ENCODE assay signal across 9 mouse cellular contexts in the genomic region with DNA sequence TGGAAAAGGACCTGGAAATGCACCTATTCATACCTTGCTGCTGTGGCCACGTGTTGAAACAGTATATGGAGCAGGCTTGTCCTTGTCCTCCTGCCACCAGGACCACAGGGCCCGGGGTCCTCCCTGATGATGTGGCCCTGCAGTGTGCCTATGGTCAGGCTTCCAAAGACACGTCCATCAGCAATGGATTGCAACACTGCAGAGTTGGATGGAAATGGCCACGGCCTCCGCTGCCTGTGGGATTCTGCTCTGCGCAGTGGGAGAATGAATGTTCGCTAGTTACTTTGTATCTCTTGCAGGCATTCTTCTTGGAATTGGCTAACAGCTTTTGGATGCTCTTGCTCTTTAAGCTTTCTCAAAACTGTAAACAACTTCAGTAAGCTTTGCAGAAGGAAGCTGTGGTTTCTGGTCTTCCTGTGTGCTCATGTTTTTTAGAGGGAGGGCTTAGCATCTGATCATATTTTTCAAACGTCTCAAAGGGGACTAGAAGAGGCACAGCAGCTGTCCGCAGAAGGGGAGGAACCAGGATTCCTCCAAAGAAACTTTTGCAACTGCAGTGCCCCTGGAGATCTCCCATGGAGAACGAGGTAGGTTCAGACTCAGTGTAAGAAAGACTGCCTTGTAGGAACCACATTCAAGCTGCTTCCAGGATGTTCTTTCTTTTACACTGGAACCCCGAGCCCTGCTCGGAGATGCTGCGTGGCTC. TPM values are rescaled to one million over a fixed set of nuclear protein-coding genes. Genes with fewer than 3 reads are reported as not detected.
A peak's percentile ranks its signal among the peaks of the same experiment; 100 is the strongest.
DNase-seq lines count a peak whose midpoint lies in the region; ATAC-seq and TF ChIP-seq lines count a peak whose summit lies in the region.
"Had no signal": no experiment of that assay in that cellular context is flagged by ENCODE, and none has a peak within 500 bp of the region (broad histone marks: within the 10 kb centered on the region; RNA-seq: fewer than 3 reads in every experiment).

No protein-coding gene starts in this region.

- no peak overlapping the region for H3K9ac ChIP-seq in kidney, postnatal 0 days (ENCODE audit: low read depth, low read length)

- H3K4me1 ChIP-seq in kidney, postnatal 0 days (replicated peaks; ENCODE audit: insufficient read depth, low read length), result no peaks in the 10 kb centered on the region; the same call in 1 of the 2 replicates

- ATAC-seq in kidney, postnatal 0 days (replicated peaks; ENCODE audit: low FRiP score, low read depth), result peak; percentile 22; the same call in 1 of the 2 replicates
- ATAC-seq in neutrophil, adult 5-6 weeks (ENCODE audit: extremely low read depth, insufficient number of reproducible peaks, low FRiP score, poor library complexity, severe bottlenecking), result peak; percentile 61

- peak overlapping the region; percentile 66 for H3K27ac ChIP-seq in gastrocnemius, adult 2 months
- peak overlapping the region; percentile 79 for H3K27ac ChIP-seq in kidney, postnatal 0 days

- peak overlapping the region; percentile 27 for H3K4me2 ChIP-seq in kidney, postnatal 0 days (ENCODE audit: low read length)

- TF ChIP-seq CTCF in gastrocnemius, adult 2 months (IDR thresholded peaks at IDR 0.05), result no peak
- no peak for TF ChIP-seq CTCF in kidney, postnatal 0 days (IDR thresholded peaks at IDR 0.05; ENCODE audit: low read depth)

- H3K36me3 ChIP-seq in kidney, postnatal 0 days (ENCODE audit: insufficient read depth, low read length), result 0 out of 2 replicates have a peak, but pooled peaks cover 4% of the 10 kb centered on the region

- peak overlapping the region; percentile 55 for H3K4me3 ChIP-seq in gastrocnemius, adult 2 months
- H3K4me3 ChIP-seq in kidney, postnatal 0 days (replicated peaks; ENCODE audit: low read depth, low read length), result no peak overlapping the region
- H3K4me3 ChIP-seq: erythroblast, embryonic 14.5 days had no signal

- DNase-seq in gastrocnemius, adult 2 months, result peak; percentile 35
- DNase-seq in gastrocnemius, postnatal 36 days, result no peak
- DNase-seq in CD8-positive naive resting alpha-beta T cell, adult 2 months (ENCODE audit: low read depth in 2 of 2, low spot score in 2 of 2), result peak; percentile 40 to 59
- peak; percentile 87 for DNase-seq in kidney, postnatal 0 days (ENCODE audit: low spot score)
- DNase-seq in cerebellum, adult 8-10 months, result no peak
- no peak for DNase-seq in right cerebral cortex, postnatal 14 days
- DNase-seq in cerebellum, postnatal 36 days, result no peak

- no peaks in the 10 kb centered on the region for H3K27me3 ChIP-seq in kidney, postnatal 0 days (ENCODE audit: insufficient read depth, low read length)

- WGBS in kidney, postnatal 0 days, result 67% methylated on average over 13 of the region's 13 CpGs

- intact Hi-C loops in gastrocnemius, adult 2 months (cut with DNase I), result no loop called here
- intact Hi-C loops in gastrocnemius, postnatal 36 days (cut with DNase I), result no loop called here

- H3K9me3 ChIP-seq in kidney, postnatal 0 days (replicated peaks; ENCODE audit: low read length), result no peaks in the 10 kb centered on the region

RNA-seq across cellular contexts. Expression of gene Ccm2, which starts 14.1 kb away (rescaled TPM):
- 10 to 100 TPM; 20.8 to 23.8 TPM for total RNA-seq in gastrocnemius, adult 2 months (2021)
- 10 to 100 TPM; 24.4 to 26.6 TPM for total RNA-seq in gastrocnemius, postnatal 36 days (2021)
- 63.8 and 66.5 TPM in 2 replicates for polyA plus RNA-seq in kidney, postnatal 0 days (2015; fragmentation: Nextera tagmentation; extraction: Ambion mirVana)
- total RNA-seq in neutrophil, adult 5-6 weeks (2017), result 297 and 309 TPM in 2 replicates

RNA-seq across cellular contexts. Expression of gene Myo1g, which starts 40.0 kb away (rescaled TPM):
- total RNA-seq in gastrocnemius, adult 2 months (2021), result under 1 TPM; 0.36 to 0.56 TPM
- total RNA-seq in gastrocnemius, postnatal 36 days (2021), result 1 to 10 TPM; 1.3 to 1.7 TPM
- 0.42 and 0.83 TPM in 2 replicates for polyA plus RNA-seq in kidney, postnatal 0 days (2015; fragmentation: Nextera tagmentation; extraction: Ambion mirVana)
- 169 and 182 TPM in 2 replicates for total RNA-seq in neutrophil, adult 5-6 weeks (2017)

RNA-seq across cellular contexts. Expression of gene Nacad, which starts 45.0 kb away (rescaled TPM):
- total RNA-seq in gastrocnemius, adult 2 months (2021), result under 1 TPM; 0.28 to 0.38 TPM
- under 1 TPM; 0.20 to 0.42 TPM for total RNA-seq in gastrocnemius, postnatal 36 days (2021)
- 1.1 TPM in 2 replicates for polyA plus RNA-seq in kidney, postnatal 0 days (2015; fragmentation: Nextera tagmentation; extraction: Ambion mirVana)
- total RNA-seq in neutrophil, adult 5-6 weeks (2017), result 0.12 TPM in 2 replicates

Comparison
In these comparisons a context has a peak if more than half of its experiments do, and no peak if none do; other contexts are left out.
1. DNase-seq: peak in gastrocnemius, adult 2 months (single experiment), CD8-positive naive resting alpha-beta T cell, adult 2 months (2 of 2) and kidney, postnatal 0 days (single experiment); none in gastrocnemius, postnatal 36 days (0 of 2), cerebellum, adult 8-10 months (single experiment), right cerebral cortex, postnatal 14 days (single experiment) and cerebellum, postnatal 36 days (0 of 2).
2. RNA of gene Ccm2, which starts 14.1 kb away (total RNA-seq): 297 to 309 TPM in neutrophil, adult 5-6 weeks; 24.4 to 26.6 TPM in gastrocnemius, postnatal 36 days and 20.8 to 23.8 TPM in gastrocnemius, adult 2 months; every median in the first group is over 10 times any median in the second.
3. RNA of gene Myo1g, which starts 40.0 kb away (total RNA-seq): 169 to 182 TPM in neutrophil, adult 5-6 weeks; 1.3 to 1.7 TPM in gastrocnemius, postnatal 36 days and 0.36 to 0.56 TPM in gastrocnemius, adult 2 months; every median in the first group is over 10 times any median in the second.